Mouse (Mus musculus): ENCODE measurements around the gene Crabp1.
A peak's percentile ranks its signal among the peaks of the same experiment; 100 is the strongest.

Crabp1 gene

GRCm38 (mm10) chr9:54770140-54770780, 5.7 kb downstream of the Crabp1 start:
- no peak for DNase-seq (ENCODE audit: low spot score)

GRCm38 (mm10) chr9:54776451-54776982, 12.0 kb downstream of the Crabp1 start:
- peak; percentile 8 for DNase-seq (ENCODE audit: low spot score)

GRCm38 (mm10) chr9:54779280-54779679, 14.7 kb downstream of the Crabp1 start:
- no peak for DNase-seq (ENCODE audit: low spot score)

GRCm38 (mm10) chr9:54782504-54782903, 18.0 kb downstream of the Crabp1 start:
- DNase-seq (ENCODE audit: low spot score): no peak

DNA sequence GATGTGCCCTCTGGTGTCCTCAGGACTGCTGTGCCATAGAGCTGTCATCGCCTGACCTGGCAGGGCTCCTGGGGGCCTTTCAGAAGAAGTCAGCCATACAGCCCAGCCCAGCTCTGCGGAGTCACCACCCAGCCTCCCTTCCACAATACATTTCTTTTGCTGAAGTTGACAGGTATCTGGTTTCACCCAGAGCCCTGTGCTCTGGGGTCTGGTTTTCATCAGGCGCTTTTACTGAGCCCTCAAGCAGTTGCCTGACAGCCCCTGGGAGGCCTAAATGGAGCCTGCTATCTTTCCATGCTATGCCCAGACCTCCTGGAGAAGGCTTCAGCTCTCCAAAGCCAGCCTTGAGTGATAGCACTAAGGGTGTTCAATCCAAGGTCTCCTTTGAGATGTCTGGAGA, 19.5 kb downstream of the Crabp1 start:
- no peak for DNase-seq (ENCODE audit: low spot score)

DNA sequence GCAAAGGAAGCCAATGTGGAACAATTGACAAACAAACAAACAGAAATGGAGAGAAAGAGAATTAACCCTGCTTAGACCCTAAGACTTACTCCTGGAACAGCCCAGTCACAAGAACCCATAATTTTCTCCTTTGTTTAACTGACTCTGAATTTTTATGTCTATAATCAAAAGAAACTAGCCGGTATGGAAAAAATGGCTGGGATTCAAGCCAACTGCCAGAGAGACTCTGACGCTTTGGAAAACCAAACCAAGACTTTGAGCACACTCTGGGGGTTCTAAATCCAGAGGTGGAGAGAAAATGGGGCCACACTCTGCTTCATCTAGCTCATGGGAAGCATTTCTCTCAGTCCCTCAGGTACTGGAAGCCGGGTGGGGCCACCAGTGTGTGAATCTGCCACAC, 20.7 kb downstream of the Crabp1 start:
- no peak for DNase-seq (ENCODE audit: low spot score)

DNA sequence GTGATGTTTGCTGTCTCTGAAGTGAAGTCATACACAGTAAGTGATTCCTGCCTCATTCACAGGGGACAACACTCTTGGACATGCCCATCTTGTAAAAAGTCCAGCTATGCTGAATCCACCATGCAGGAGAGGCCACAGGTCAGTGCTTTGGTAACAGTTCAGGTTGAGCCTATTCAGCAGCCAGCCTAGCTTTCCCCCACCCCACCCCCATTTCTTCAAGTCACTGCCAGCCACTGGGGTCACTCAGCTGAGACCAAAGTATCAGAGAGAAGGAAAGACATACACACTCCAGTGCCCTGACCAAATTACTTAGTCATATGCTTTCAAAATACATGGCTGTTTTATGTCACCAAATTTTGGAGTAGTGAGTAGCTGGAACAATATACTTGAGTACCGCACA, 21.5 kb downstream of the Crabp1 start:
- DNase-seq (ENCODE audit: low spot score): no peak

DNA sequence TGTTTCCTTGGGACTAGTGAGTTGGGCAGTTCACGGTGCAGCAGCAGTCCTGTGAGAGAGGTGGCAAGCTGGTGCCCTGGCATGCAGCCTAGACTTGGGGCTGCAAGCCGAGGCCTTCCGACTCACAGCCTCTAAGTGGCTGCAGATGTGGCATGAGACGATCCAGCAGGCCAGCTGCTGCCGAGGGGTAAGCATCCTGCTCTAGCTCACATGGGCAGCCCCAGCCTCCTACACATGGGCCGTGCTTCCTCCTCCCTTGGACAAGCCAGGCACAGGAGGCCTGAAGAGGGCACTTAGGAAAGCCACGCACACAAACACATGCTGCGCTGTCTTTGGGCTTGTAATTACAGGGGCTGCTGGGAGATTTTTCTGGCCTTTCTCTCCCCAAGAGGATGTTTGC, 23.2 kb downstream of the Crabp1 start:
- DNase-seq (ENCODE audit: low spot score): no peak

- no peak for DNase-seq (ENCODE audit: low spot score)
Measured at GRCm38 (mm10) chr9:54790271-54790670, 25.7 kb downstream of the Crabp1 start.

DNA sequence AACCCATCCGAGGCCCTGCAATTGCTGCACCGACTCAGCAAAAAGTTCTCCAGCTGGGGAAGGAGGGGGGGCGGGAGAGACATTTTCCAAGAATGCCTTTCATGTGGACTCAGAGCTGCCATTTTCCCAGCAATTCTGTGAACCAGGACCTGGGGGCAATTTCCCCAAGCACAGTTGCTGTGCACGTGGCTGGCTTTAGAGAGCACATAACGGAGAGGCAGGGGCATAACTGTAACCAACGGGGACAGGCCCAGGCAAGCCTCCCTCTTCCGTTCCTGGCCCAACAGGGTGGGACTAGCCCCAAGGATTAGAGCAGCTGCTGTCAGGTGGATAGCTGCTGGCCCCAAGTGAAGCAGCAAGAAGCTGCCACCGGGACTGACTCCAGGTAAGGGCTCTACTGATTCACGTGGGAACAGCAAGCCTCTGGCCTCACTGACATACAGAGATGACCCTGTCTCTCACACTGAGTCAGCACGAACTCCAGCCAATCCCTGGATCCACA, 37.0 kb downstream of the Crabp1 start:
- no peak for DNase-seq (ENCODE audit: low spot score)

- no peak for DNase-seq (ENCODE audit: low spot score)
Measured at GRCm38 (mm10) chr9:54802749-54803679, 38.5 kb downstream of the Crabp1 start.

GRCm38 (mm10) chr9:54804351-54804750, 39.8 kb downstream of the Crabp1 start:
- DNase-seq (ENCODE audit: low spot score): no peak

GRCm38 (mm10) chr9:54807761-54808160, 43.2 kb downstream of the Crabp1 start:
- no peak for DNase-seq (ENCODE audit: low spot score)

GRCm38 (mm10) chr9:54809953-54810352, 45.4 kb downstream of the Crabp1 start:
- DNase-seq (ENCODE audit: low spot score): no peak

GRCm38 (mm10) chr9:54816508-54817201, 52.1 kb downstream of the Crabp1 start:
- DNase-seq (ENCODE audit: low spot score): peak; percentile 4

DNA sequence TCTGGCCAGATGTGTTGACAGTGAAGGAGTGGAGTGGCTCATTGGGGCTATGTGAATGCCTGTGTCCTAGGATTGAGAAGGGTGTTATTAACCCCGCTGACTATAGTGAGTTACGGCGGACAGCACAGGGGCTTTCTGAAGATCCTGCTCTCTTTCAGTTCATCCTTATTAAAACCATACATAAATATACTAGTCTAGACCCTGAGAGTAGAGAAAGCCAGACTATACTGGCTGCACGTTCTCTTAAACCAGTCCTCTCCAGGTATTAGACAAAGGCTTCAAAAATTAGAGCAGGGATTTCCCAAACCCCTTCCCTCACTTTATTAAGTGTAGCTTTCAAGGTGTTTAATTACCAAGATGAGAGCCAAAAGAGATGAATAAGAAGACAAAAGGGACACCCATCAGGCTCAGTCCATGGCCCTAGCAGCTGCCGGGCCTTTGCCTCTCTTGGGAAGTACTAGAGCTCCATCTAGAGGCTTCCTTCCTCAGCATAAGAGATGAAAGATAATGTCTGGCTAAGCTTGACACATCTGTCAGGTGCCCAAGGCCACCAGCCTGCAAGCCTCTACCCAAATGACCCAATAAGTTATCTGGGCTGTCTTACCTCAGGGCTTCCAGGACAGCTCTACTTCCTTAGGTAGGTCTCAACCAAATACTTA, 57.0 kb downstream of the Crabp1 start:
- DNase-seq (ENCODE audit: low spot score): peak; percentile 63

Measured in layer of hippocampus, adult 11-12 months (tissue).